Mouse (Mus musculus) midbrain, embryonic 10.5 days (tissue): ENCODE measurements around the gene Aldh6a1. TPM values are rescaled to one million over a fixed set of nuclear protein-coding genes. Genes with fewer than 3 reads are reported as not detected.

Experiments used
- DNase-seq: peaks from one replicate; pipeline ENCODE4 v3.0.0-alpha.2; 2017; ENCODE audit warnings: low spot score
- H3K27ac ChIP-seq: fragments of 300-500 bp; sonication (generic); replicated peaks from 2 replicates; pipeline ENCODE4 v1.5.1; 2016; ENCODE audit warnings: mild to moderate bottlenecking
- H3K27me3 ChIP-seq: fragments of 300-500 bp; sonication (generic); 2 replicates; pipeline ENCODE4 v1.6.1; 2016; ENCODE audit warnings: low read depth, mild to moderate bottlenecking; ENCODE audit not compliant: poor library complexity, severe bottlenecking
- H3K36me3 ChIP-seq: fragments of 300-500 bp; sonication (generic); 2 replicates; pipeline ENCODE4 v1.6.1; 2016; ENCODE audit warnings: mild to moderate bottlenecking, moderate library complexity
- H3K4me1 ChIP-seq: fragments of 300-500 bp; sonication (generic); 2 replicates; pipeline ENCODE4 v1.6.1; 2016
- H3K4me3 ChIP-seq: fragments of 300-500 bp; sonication (generic); 2 replicates; pipeline ENCODE4 v1.5.1; 2016; ENCODE audit warnings: mild to moderate bottlenecking, moderate library complexity
- H3K9me3 ChIP-seq: fragments of 300-500 bp; sonication (generic); replicated peaks from 2 replicates; pipeline ENCODE4 v1.6.1; 2016; ENCODE audit warnings: mild to moderate bottlenecking
- WGBS: fragments of 180-500 bp; shearing (Covaris S2); methylation state at CpG from one replicate; pipeline ENCODE4 v1.1.7; 2016; 5-methylcytosine and 5-hydroxymethylcytosine counted together
- polyA plus RNA-seq: library from polyadenylated mRNA; unstranded; fragments of >200 nt; fragmentation: Nextera tagmentation; extraction: Ambion mirVana; gene quantifications from 2 replicates; pipeline ENCODE4 v1.2.1, GENCODE M21; 2016

Gene Aldh6a1
- polyA plus RNA-seq, 1 experiment from 2014 or later, result 16.5 TPM

- H3K27ac ChIP-seq, result peak overlapping the region; percentile 71
- no peak for DNase-seq
- under 1% methylated on average over 6 of the region's 6 CpGs for WGBS
- H3K4me1 ChIP-seq, result peaks cover 23% of the 10 kb centered on the region
- H3K36me3 ChIP-seq, result 0 out of 2 replicates have a peak, but pooled peaks cover 3% of the 10 kb centered on the region
- no peaks in the 10 kb centered on the region for H3K9me3 ChIP-seq
- peak overlapping the region; percentile 84 for H3K4me3 ChIP-seq
- peaks cover 4% of the 10 kb centered on the region; the same call in 1 of the 2 replicates for H3K27me3 ChIP-seq
These were observed 470 bp downstream of the Aldh6a1 start for GRCm38 (mm10) chr12:84450351-84450717.

- Histone ChIP-seq H3K4me1 (peaks cover 23% of the 10 kb centered on the region), H3K9me3 (no peaks in the 10 kb centered on the region), H3K27ac (no peak overlapping the region), H3K4me3 (peak overlapping the region; percentile 84), H3K27me3 (peaks cover 4% of the 10 kb centered on the region; the same call in 1 of the 2 replicates), H3K36me3 (0 out of 2 replicates have a peak, but pooled peaks cover 3% of the 10 kb centered on the region)
- DNase-seq, result no peak
- 55% methylated on average over 10 of the region's 10 CpGs for WGBS
These were observed 917 bp downstream of the Aldh6a1 start for GRCm38 (mm10) chr12:84449887-84450286.

- peaks cover 23% of the 10 kb centered on the region for H3K4me1 ChIP-seq
- no peaks in the 10 kb centered on the region for H3K9me3 ChIP-seq
- no peak for DNase-seq
- H3K27ac ChIP-seq, result no peak overlapping the region
- WGBS, result 83% methylated on average over 6 of the region's 6 CpGs
- no peak overlapping the region for H3K4me3 ChIP-seq
- H3K36me3 ChIP-seq, result no peaks in the 10 kb centered on the region
- H3K27me3 ChIP-seq, result peaks cover 4% of the 10 kb centered on the region; the same call in 1 of the 2 replicates
These were observed 2.6 kb downstream of the Aldh6a1 start for GRCm38 (mm10) chr12:84448181-84448580.

GRCm38 (mm10) chr12:84447386-84447785 lies 3.4 kb downstream of the Aldh6a1 start:
- H3K27ac ChIP-seq, result no peak overlapping the region
- H3K9me3 ChIP-seq, result no peaks in the 10 kb centered on the region
- H3K36me3 ChIP-seq, result no peaks in the 10 kb centered on the region
- DNase-seq, result no peak
- H3K4me1 ChIP-seq, result peaks cover 15% of the 10 kb centered on the region
- WGBS, result 92% methylated on average over 1 of the region's 1 CpGs
- no peak overlapping the region for H3K4me3 ChIP-seq
- peaks cover 4% of the 10 kb centered on the region; the same call in 1 of the 2 replicates for H3K27me3 ChIP-seq

GRCm38 (mm10) chr12:84442526-84442925 lies 8.3 kb downstream of the Aldh6a1 start:
- no peak for DNase-seq
- 72% methylated on average over 4 of the region's 4 CpGs for WGBS
- no peak overlapping the region for H3K27ac ChIP-seq

GRCm38 (mm10) chr12:84438697-84439096 lies 12.1 kb downstream of the Aldh6a1 start:
- 83% methylated on average over 2 of the region's 2 CpGs for WGBS

More at GRCm38 (mm10) chr12:84442526-84442925, 8.3 kb downstream of the Aldh6a1 start:
- H3K27me3 ChIP-seq, result no peaks in the 10 kb centered on the region
- no peaks in the 10 kb centered on the region for H3K36me3 ChIP-seq
- no peak overlapping the region for H3K4me3 ChIP-seq
- no peaks in the 10 kb centered on the region for H3K4me1 ChIP-seq
- H3K9me3 ChIP-seq, result no peaks in the 10 kb centered on the region

GRCm38 (mm10) chr12:84429825-84430224 lies 21.0 kb downstream of the Aldh6a1 start:
- H3K36me3 ChIP-seq, result no peaks in the 10 kb centered on the region
- H3K27ac ChIP-seq, result no peak overlapping the region
- H3K9me3 ChIP-seq, result no peaks in the 10 kb centered on the region
- no peaks in the 10 kb centered on the region for H3K27me3 ChIP-seq
- no peak overlapping the region for H3K4me3 ChIP-seq
- WGBS, result 91% methylated on average over 2 of the region's 2 CpGs
- H3K4me1 ChIP-seq, result no peaks in the 10 kb centered on the region
- no peak for DNase-seq

More at GRCm38 (mm10) chr12:84438697-84439096, 12.1 kb downstream of the Aldh6a1 start:
- Histone ChIP-seq H3K9me3 (no peaks in the 10 kb centered on the region), H3K27me3 (no peaks in the 10 kb centered on the region), H3K36me3 (no peaks in the 10 kb centered on the region), H3K27ac (no peak overlapping the region), H3K4me1 (no peaks in the 10 kb centered on the region), H3K4me3 (no peak overlapping the region)
- DNase-seq, result no peak

- WGBS, result 51% methylated on average over 3 of the region's 3 CpGs
- no peak for DNase-seq
- Histone ChIP-seq H3K27me3 (no peaks in the 10 kb centered on the region), H3K9me3 (no peaks in the 10 kb centered on the region), H3K4me1 (no peaks in the 10 kb centered on the region), H3K4me3 (no peak overlapping the region), H3K27ac (no peak overlapping the region), H3K36me3 (no peaks in the 10 kb centered on the region)
These were observed 26.8 kb downstream of the Aldh6a1 start for GRCm38 (mm10) chr12:84423990-84424389.

- H3K9me3 ChIP-seq, result 0 out of 2 replicates have a peak, but pooled peaks cover 7% of the 10 kb centered on the region
- no peak for DNase-seq
- H3K36me3 ChIP-seq, result peaks cover 8% of the 10 kb centered on the region; the same call in 1 of the 2 replicates
- H3K4me1 ChIP-seq, result peaks cover 9% of the 10 kb centered on the region
- peak overlapping the region; percentile 64 for H3K4me3 ChIP-seq
- WGBS, result 38% methylated on average over 18 of the region's 18 CpGs
- peak overlapping the region; percentile 86 for H3K27ac ChIP-seq
- peaks cover 13% of the 10 kb centered on the region for H3K27me3 ChIP-seq
These were observed 33.2 kb downstream of the Aldh6a1 start for GRCm38 (mm10) chr12:84417605-84417922.

GRCm38 (mm10) chr12:84416834-84417604 lies 33.8 kb downstream of the Aldh6a1 start, which contains the start of gene Rnf113a2:
Gene Rnf113a2 (plus strand): TSS chr12:84417196.
- WGBS, result 3% methylated on average over 50 of the region's 50 CpGs
- Histone ChIP-seq H3K9me3 (0 out of 2 replicates have a peak, but pooled peaks cover 7% of the 10 kb centered on the region), H3K36me3 (peaks cover 8% of the 10 kb centered on the region; the same call in 1 of the 2 replicates), H3K4me3 (peak within 1 kb of the TSS; percentile 64), H3K27ac (peak within 1 kb of the TSS; percentile 86), H3K4me1 (peaks cover 9% of the 10 kb centered on the region), H3K27me3 (peaks cover 13% of the 10 kb centered on the region)
- DNase-seq, result peak; percentile 82

- under 1% methylated on average over 63 of the region's 63 CpGs for WGBS
- peak; percentile 84 for DNase-seq
- H3K27me3 ChIP-seq, result peaks cover 17% of the 10 kb centered on the region
- peaks cover 16% of the 10 kb centered on the region for H3K4me1 ChIP-seq
- no peaks in the 10 kb centered on the region for H3K9me3 ChIP-seq
- no peaks in the 10 kb centered on the region for H3K36me3 ChIP-seq
- H3K27ac ChIP-seq, result peak within 1 kb of the TSS; percentile 90
- H3K4me3 ChIP-seq, result peak within 1 kb of the TSS; percentile 85
These were observed 41.8 kb downstream of the Aldh6a1 start, which contains the start of the genes Entpd5 and Bbof1 for GRCm38 (mm10) chr12:84408819-84409507. Gene Entpd5 (minus strand): TSS chr12:84409029. Gene Bbof1 (plus strand): TSS chr12:84409071.

- H3K27ac ChIP-seq, result peak overlapping the region; percentile 90
- no peak for DNase-seq
- peaks cover 16% of the 10 kb centered on the region for H3K4me1 ChIP-seq
- no peaks in the 10 kb centered on the region for H3K36me3 ChIP-seq
- H3K9me3 ChIP-seq, result no peaks in the 10 kb centered on the region
- peak overlapping the region; percentile 85 for H3K4me3 ChIP-seq
- H3K27me3 ChIP-seq, result peaks cover 17% of the 10 kb centered on the region
- 2% methylated on average over 49 of the region's 52 CpGs for whole genome bisulfite sequencing
These were observed 42.7 kb downstream of the Aldh6a1 start for GRCm38 (mm10) chr12:84407874-84408818.
